Mouse (Mus musculus) lung, postnatal 0 days (tissue): ENCODE results near the gene St6gal1.

Source experiments
- CTCF ChIP-seq: IDR thresholded peaks from 2 replicates; pipeline ENCODE4 v1.5.1; 2016; ENCODE audit warnings: antibody characterized with exemption, mild to moderate bottlenecking
- EP300 ChIP-seq: IDR thresholded peaks from 2 replicates; pipeline ENCODE4 v1.6.1; 2016; ENCODE audit warnings: antibody characterized with exemption, mild to moderate bottlenecking, control low read depth

DNA sequence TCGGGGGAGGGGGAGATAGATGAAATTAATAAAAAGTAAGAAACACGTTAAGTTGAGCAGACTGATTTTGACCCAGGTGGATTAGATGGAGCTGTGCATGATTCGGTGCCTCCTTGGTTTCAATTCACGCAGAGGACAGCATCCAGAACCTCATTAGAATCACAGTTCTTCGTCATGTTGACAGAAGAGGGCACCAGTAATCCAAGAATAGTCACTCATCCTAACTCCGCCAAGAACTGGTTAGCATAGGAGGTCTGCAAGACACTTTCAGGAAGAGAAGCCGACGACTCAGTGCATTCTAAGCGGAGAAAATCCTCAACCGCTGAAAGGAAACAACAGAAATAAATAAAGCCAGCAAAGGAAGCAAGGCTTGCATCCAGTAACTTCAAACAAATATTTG is 151.6 kb downstream of the St6gal1 start:
- TF ChIP-seq EP300 (no peak), CTCF (peak; percentile 51)
